Mouse (Mus musculus): ENCODE measurements around the gene Txndc2. TPM values are rescaled to one million over a fixed set of nuclear protein-coding genes. Genes with fewer than 3 reads are reported as not detected.

The Txndc2 gene
- total RNA-seq (2021), result under 1 TPM in 1 of 2 experiments, not detected in 1; 0.14 TPM
- long read RNA-seq, experiment 1, result 0 reads
- long read RNA-seq, experiment 2, result 0 reads

GRCm38 (mm10) chr17:65641734-65642218 is at the start of gene Txndc2:
Txndc2 (minus strand) TSS chr17:65642168.
- DNase-seq, result no peak

GRCm38 (mm10) chr17:65683731-65684130 is 41.8 kb upstream of the Txndc2 start:
- DNase-seq, result no peak

GRCm38 (mm10) chr17:65683316-65683715 is 41.3 kb upstream of the Txndc2 start:
- no peak for DNase-seq

GRCm38 (mm10) chr17:65682071-65682680 is 40.2 kb upstream of the Txndc2 start:
- DNase-seq, result no peak

GRCm38 (mm10) chr17:65681516-65681915 is 39.5 kb upstream of the Txndc2 start:
- no peak for DNase-seq

GRCm38 (mm10) chr17:65680801-65681412 is 38.9 kb upstream of the Txndc2 start:
- DNase-seq, result no peak

- no peak for DNase-seq
Observed at GRCm38 (mm10) chr17:65679806-65680446, 38.0 kb upstream of the Txndc2 start.

- no peak for DNase-seq
Observed at GRCm38 (mm10) chr17:65677742-65678141, 35.8 kb upstream of the Txndc2 start.

- no peak for DNase-seq
Observed at GRCm38 (mm10) chr17:65676536-65676935, 34.6 kb upstream of the Txndc2 start.

- DNase-seq, result no peak
Observed at GRCm38 (mm10) chr17:65675985-65676384, 34.0 kb upstream of the Txndc2 start.

- no peak for DNase-seq
Observed at GRCm38 (mm10) chr17:65674710-65675171, 32.8 kb upstream of the Txndc2 start.

- no peak for DNase-seq
Observed at GRCm38 (mm10) chr17:65672926-65673325, 31.0 kb upstream of the Txndc2 start.

- no peak for DNase-seq
Observed at GRCm38 (mm10) chr17:65669061-65669460, 27.1 kb upstream of the Txndc2 start.

- no peak for DNase-seq
Observed at GRCm38 (mm10) chr17:65667792-65668191, 25.8 kb upstream of the Txndc2 start.

GRCm38 (mm10) chr17:65666388-65667161 is 24.6 kb upstream of the Txndc2 start:
- DNase-seq, result no peak

GRCm38 (mm10) chr17:65665786-65666387 is 23.9 kb upstream of the Txndc2 start:
- DNase-seq, result no peak

GRCm38 (mm10) chr17:65663329-65664078 is 21.5 kb upstream of the Txndc2 start:
- no peak for DNase-seq

- no peak for DNase-seq
Observed at GRCm38 (mm10) chr17:65662662-65663061, 20.7 kb upstream of the Txndc2 start.

GRCm38 (mm10) chr17:65658416-65658815 is 16.4 kb upstream of the Txndc2 start:
- DNase-seq, result no peak

- no peak for DNase-seq
Observed at GRCm38 (mm10) chr17:65657958-65658357, 16.0 kb upstream of the Txndc2 start.

GRCm38 (mm10) chr17:65656731-65657130 is 14.8 kb upstream of the Txndc2 start:
- no peak for DNase-seq
